Mouse (Mus musculus) ES-Bruce4 (cell line): ENCODE data around the gene Cnga4. TPM values are rescaled to one million over a fixed set of nuclear protein-coding genes. Genes with fewer than 3 reads are reported as not detected.
A peak's percentile ranks its signal among the peaks of the same experiment; 100 is the strongest.
"Not testable (repeated sequence)": the region's sequence is repeated elsewhere in the genome, so short reads cannot be mapped to it uniquely, and the experiment has no call there.

ENCODE experiments used
- H3K27ac ChIP-seq: 2 replicates; pipeline ENCODE4 v1.5.1; 2012; ENCODE audit warnings: low read length, inconsistent platforms; ENCODE audit not compliant: insufficient read depth
- H3K27me3 ChIP-seq: 2 replicates; pipeline ENCODE4 v1.6.1; 2012; ENCODE audit warnings: mild to moderate bottlenecking, low read length, inconsistent platforms; ENCODE audit not compliant: control insufficient read depth, poor library complexity, insufficient read depth, severe bottlenecking
- H3K36me3 ChIP-seq: 2 replicates; pipeline ENCODE4 v1.6.1; 2012; ENCODE audit warnings: inconsistent platforms, mild to moderate bottlenecking, low read length, moderate library complexity; ENCODE audit not compliant: control insufficient read depth, poor library complexity, insufficient read depth, severe bottlenecking
- H3K4me1 ChIP-seq: one replicate; pipeline ENCODE4 v1.8.1; 2011; ENCODE audit warnings: low read length; ENCODE audit not compliant: control insufficient read depth, insufficient read depth
- H3K4me3 ChIP-seq: 2 replicates; pipeline ENCODE4 v1.5.1; 2011; ENCODE audit warnings: low read depth, mild to moderate bottlenecking, low read length
- H3K9ac ChIP-seq: 2 replicates; pipeline ENCODE4 v1.6.1; 2012; ENCODE audit warnings: low read depth, mild to moderate bottlenecking, inconsistent platforms; ENCODE audit not compliant: poor library complexity, severe bottlenecking
- H3K9me3 ChIP-seq: replicated peaks from 2 replicates; pipeline ENCODE4 v1.6.1; 2012; ENCODE audit warnings: mild to moderate bottlenecking, low read length, inconsistent platforms; ENCODE audit not compliant: control insufficient read depth, poor library complexity, insufficient read depth, severe bottlenecking
- CTCF ChIP-seq: IDR thresholded peaks from one replicate; pipeline ENCODE4 v1.8.1; 2011; ENCODE audit warnings: low read depth, low read length
- EP300 ChIP-seq: IDR thresholded peaks from 2 replicates; pipeline ENCODE4 v1.6.1; 2011; ENCODE audit warnings: low read depth, low read length; ENCODE audit not compliant: insufficient read depth
- POLR2A ChIP-seq: IDR thresholded peaks from one replicate; pipeline ENCODE4 v1.8.1; 2011; ENCODE audit warnings: low read length; ENCODE audit not compliant: insufficient read depth
- polyA plus RNA-seq: library from polyadenylated mRNA; stranded (reverse); fragments of >200 nt; gene quantifications from 2 replicates; pipeline ENCODE4 v1.2.4, GENCODE M21; 2011; ENCODE audit warnings: low read depth; ENCODE audit not compliant: missing spikeins, insufficient read depth, insufficient read length

Cnga4 gene
- polyA plus RNA-seq, 1 experiment, result not detected

DNA sequence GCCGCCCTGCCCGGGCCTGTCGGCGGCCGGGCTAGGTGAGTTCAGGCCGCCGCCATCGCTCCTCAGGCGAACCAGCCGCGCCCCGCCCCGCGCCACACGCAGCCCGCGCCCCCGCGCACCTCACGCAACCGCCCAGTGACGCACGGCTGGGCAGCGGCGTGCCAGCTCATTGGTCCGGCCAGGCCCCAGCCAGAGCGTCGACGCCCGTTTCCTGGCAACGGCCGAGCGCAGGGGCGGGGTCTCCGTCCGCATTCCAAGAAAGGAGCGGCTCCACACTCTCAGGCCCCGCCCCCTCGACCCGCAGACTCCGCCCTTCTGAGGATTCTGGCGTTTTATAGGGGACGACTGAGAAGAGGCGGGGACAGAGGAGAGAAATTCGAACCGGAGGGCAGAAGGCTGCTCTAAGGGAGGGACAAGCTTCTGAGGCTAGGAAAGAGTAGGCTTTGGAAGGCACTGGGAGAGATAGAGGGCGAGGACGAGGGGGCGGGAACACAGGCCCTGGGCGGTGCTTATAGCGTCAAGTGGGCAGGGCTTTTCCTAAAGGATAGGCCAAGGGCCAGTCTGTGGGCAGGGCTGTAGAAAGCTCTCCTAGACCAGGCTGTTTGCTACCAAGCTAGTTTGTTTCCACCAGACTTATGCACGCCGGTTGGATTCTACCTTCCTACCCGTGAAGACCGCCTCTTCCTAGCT, 4.3 kb upstream of the Cnga4 start, which contains the start of gene Fam160a2:
Gene Fam160a2 (minus strand): TSS at position 120 of the 690 bp plus-strand sequence.
- peak within 1 kb of the TSS; percentile 77 for H3K9ac ChIP-seq
- no peak for TF ChIP-seq EP300
- peak; percentile 55 for TF ChIP-seq POLR2A
- H3K27ac ChIP-seq, result peak within 1 kb of the TSS; percentile 49; the same call in 1 of the 2 replicates

GRCm38 (mm10) chr7:105406322-105406721, 2.0 kb downstream of the Cnga4 start:
- no peaks in the 10 kb centered on the region for H3K36me3 ChIP-seq
- H3K4me3 ChIP-seq, result no peak overlapping the region
- no peaks in the 10 kb centered on the region for H3K9me3 ChIP-seq
- H3K27ac ChIP-seq, result no peak overlapping the region
- TF ChIP-seq EP300, result no peak
- no peak for TF ChIP-seq CTCF
- TF ChIP-seq POLR2A, result no peak
- H3K9ac ChIP-seq, result no peak overlapping the region
- no peaks in the 10 kb centered on the region for H3K4me1 ChIP-seq
- no peaks in the 10 kb centered on the region for H3K27me3 ChIP-seq

More for the DNA sequence above, 4.3 kb upstream of the Cnga4 start, which contains the start of gene Fam160a2:
- Histone ChIP-seq H3K27me3 (no peaks in the 10 kb centered on the region), H3K9me3 (no peaks in the 10 kb centered on the region), H3K4me1 (no peaks in the 10 kb centered on the region), H3K4me3 (peak within 1 kb of the TSS; percentile 86), H3K36me3 (no peaks in the 10 kb centered on the region)

DNA sequence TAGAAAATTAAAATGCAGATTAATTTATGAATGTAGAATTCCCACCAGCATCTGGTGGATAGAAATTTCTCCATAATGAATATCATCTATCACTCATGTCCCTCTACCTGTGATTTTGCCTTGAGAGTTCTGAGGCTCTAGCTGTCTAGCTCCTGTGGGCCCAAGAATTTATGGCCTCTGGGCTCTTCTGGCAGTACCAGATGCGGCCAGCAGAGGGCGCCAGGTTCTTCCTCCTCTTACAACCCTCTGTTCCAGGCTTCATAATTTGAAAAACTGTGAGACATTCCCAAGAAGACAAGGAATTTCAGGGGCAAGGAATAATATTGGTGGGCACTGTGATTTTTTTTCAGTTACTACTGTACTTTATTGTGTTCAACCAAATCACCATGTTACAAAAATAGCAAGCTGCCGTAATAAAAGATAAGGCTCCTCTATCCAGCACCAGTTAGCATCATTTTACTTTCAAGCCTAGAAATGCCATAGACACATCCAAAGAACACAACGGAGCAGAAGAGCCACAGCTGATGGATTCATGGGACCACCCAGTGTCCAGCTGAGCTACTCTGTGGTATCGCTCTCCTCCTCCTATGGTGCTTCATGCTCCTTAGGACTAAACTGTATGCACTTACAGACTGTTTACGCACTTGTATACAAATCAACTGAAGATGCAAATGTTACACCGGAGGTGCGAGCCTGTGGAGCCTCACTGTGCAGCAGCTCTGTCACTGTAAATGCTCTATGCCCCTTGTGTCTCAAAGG, 7.7 kb downstream of the Cnga4 start:
- H3K4me3 ChIP-seq, H3K36me3 ChIP-seq, H3K9me3 ChIP-seq, H3K27ac ChIP-seq, H3K9ac ChIP-seq, H3K27me3 ChIP-seq, H3K4me1 ChIP-seq: not testable (repeated sequence)
- peak; percentile 80 for TF ChIP-seq CTCF

GRCm38 (mm10) chr7:105414385-105414784, 10.0 kb downstream of the Cnga4 start:
- no peaks in the 10 kb centered on the region for H3K36me3 ChIP-seq

GRCm38 (mm10) chr7:105416529-105416928, 12.2 kb downstream of the Cnga4 start:
- Histone ChIP-seq H3K9ac (no peak overlapping the region), H3K27me3 (no peaks in the 10 kb centered on the region), H3K4me1 (peaks cover 1% of the 10 kb centered on the region), H3K27ac (no peak overlapping the region), H3K4me3 (no peak overlapping the region), H3K9me3 (no peaks in the 10 kb centered on the region), H3K36me3 (no peaks in the 10 kb centered on the region)
- TF ChIP-seq CTCF (no peak), EP300 (no peak), POLR2A (no peak)

More at GRCm38 (mm10) chr7:105414385-105414784, 10.0 kb downstream of the Cnga4 start:
- Histone ChIP-seq H3K27me3 (no peaks in the 10 kb centered on the region), H3K9me3 (no peaks in the 10 kb centered on the region), H3K4me3 (no peak overlapping the region), H3K9ac (no peak overlapping the region), H3K27ac (no peak overlapping the region), H3K4me1 (peaks cover 1% of the 10 kb centered on the region)
- TF ChIP-seq EP300 (no peak), POLR2A (no peak), CTCF (no peak)

- no peak for TF ChIP-seq CTCF
- no peak for TF ChIP-seq POLR2A
- no peak for TF ChIP-seq EP300
- no peaks in the 10 kb centered on the region for H3K36me3 ChIP-seq
- H3K9ac ChIP-seq, result no peak overlapping the region
- no peaks in the 10 kb centered on the region for H3K9me3 ChIP-seq
- no peak overlapping the region for H3K4me3 ChIP-seq
- no peak overlapping the region for H3K27ac ChIP-seq
- peaks cover 1% of the 10 kb centered on the region for H3K4me1 ChIP-seq
- no peaks in the 10 kb centered on the region for H3K27me3 ChIP-seq
Observed at GRCm38 (mm10) chr7:105418106-105418505, 13.7 kb downstream of the Cnga4 start.
